In the genomic region with DNA sequence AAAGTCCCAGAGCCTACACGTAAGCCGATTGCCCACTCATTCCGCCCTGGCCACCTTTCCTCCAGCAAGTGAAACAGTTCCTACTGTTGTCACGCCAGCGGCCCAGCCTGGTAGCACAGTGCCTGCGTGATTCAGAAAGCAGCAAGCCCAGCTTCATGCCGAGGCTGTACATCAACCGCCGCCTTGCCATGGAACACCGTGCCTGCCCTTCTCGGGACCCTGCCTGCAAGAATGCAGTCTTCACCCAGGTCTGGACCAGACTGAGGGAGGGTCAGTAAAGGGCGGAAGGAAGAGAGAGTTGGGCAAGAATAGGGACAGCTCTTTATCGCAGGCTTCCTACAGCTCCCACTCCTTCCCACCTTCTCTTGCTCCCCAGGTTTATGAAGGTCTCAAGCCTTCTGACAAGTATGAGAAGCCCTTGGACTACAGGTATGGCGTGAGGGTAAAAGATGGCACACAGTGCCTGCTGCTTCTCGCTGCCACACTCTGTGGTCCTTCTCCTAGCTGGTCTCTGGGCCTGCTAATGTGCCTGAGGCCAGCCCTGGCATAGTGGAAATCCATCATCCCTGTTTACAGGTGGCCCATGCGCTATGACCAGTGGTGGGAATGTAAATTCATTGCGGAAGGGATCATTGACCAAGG, we compare ENCODE assay signal across 26 mouse cellular contexts.
"Had no signal": no experiment of that assay in that cellular context is flagged by ENCODE, and none has a peak within 500 bp of the region (broad histone marks: within the 10 kb centered on the region; RNA-seq: fewer than 3 reads in every experiment).

No protein-coding gene starts in this region.

- H3K27ac ChIP-seq: gastrocnemius, adult 2 months; heart, adult 2 months; hindbrain, embryonic 10.5 days; hindbrain, embryonic 12.5 days; hindbrain, embryonic 14.5 days; intestine, embryonic 15.5 days; kidney, embryonic 15.5 days; kidney, postnatal 0 days; limb, embryonic 13.5 days; limb, embryonic 15.5 days; liver, embryonic 12.5 days; liver, embryonic 14.5 days had no signal

- H3K9me3 ChIP-seq: heart, embryonic 12.5 days; hindbrain, embryonic 10.5 days; hindbrain, embryonic 12.5 days; intestine, embryonic 15.5 days; kidney, embryonic 15.5 days; limb, embryonic 13.5 days; limb, embryonic 15.5 days; liver, embryonic 12.5 days had no signal

- H3K9ac ChIP-seq: heart, embryonic 12.5 days; hindbrain, embryonic 12.5 days; hindbrain, embryonic 14.5 days; intestine, embryonic 15.5 days; kidney, embryonic 15.5 days; limb, embryonic 13.5 days; limb, embryonic 15.5 days; liver, embryonic 12.5 days; liver, embryonic 14.5 days had no signal

- H3K27me3 ChIP-seq: heart, embryonic 12.5 days; intestine, embryonic 15.5 days; kidney, embryonic 15.5 days; limb, embryonic 13.5 days; limb, embryonic 15.5 days; liver, embryonic 12.5 days had no signal

- H3K4me3 ChIP-seq: gastrocnemius, adult 2 months; heart, adult 2 months; heart, embryonic 12.5 days; hindbrain, embryonic 10.5 days; hindbrain, embryonic 12.5 days; intestine, embryonic 15.5 days; kidney, embryonic 15.5 days; limb, embryonic 13.5 days; limb, embryonic 15.5 days; liver, embryonic 12.5 days had no signal

- DNase-seq: gastrocnemius, adult 2 months; gastrocnemius, postnatal 10 days; gastrocnemius, postnatal 25 days; heart, adult 2 months; heart, postnatal 4 days; kidney, adult 18-20 months; kidney, adult 9 months; kidney, postnatal 14 days; kidney, postnatal 36 days; layer of hippocampus, adult 9-11 months; layer of hippocampus, postnatal 36 days; left cerebral cortex, postnatal 4 days had no signal

- H3K4me2 ChIP-seq: heart, embryonic 12.5 days; hindbrain, embryonic 12.5 days; hindbrain, embryonic 14.5 days; intestine, embryonic 15.5 days; kidney, embryonic 15.5 days; limb, embryonic 13.5 days; limb, embryonic 15.5 days; liver, embryonic 12.5 days had no signal

- ATAC-seq: hindbrain, embryonic 16.5 days; inflammation-experienced regulatory T-cells, adult 6 months; intestine, embryonic 15.5 days; intestine, postnatal 0 days; liver, embryonic 12.5 days had no signal
